Mouse (Mus musculus): ENCODE results near the gene AL732309.1. TPM values are rescaled to one million over a fixed set of nuclear protein-coding genes. Genes with fewer than 3 reads are reported as not detected.
A peak's percentile ranks its signal among the peaks of the same experiment; 100 is the strongest.

AL732309.1 gene
- polyA plus RNA-seq, 1 experiment from 2014 or later: 4.3 TPM

DNA sequence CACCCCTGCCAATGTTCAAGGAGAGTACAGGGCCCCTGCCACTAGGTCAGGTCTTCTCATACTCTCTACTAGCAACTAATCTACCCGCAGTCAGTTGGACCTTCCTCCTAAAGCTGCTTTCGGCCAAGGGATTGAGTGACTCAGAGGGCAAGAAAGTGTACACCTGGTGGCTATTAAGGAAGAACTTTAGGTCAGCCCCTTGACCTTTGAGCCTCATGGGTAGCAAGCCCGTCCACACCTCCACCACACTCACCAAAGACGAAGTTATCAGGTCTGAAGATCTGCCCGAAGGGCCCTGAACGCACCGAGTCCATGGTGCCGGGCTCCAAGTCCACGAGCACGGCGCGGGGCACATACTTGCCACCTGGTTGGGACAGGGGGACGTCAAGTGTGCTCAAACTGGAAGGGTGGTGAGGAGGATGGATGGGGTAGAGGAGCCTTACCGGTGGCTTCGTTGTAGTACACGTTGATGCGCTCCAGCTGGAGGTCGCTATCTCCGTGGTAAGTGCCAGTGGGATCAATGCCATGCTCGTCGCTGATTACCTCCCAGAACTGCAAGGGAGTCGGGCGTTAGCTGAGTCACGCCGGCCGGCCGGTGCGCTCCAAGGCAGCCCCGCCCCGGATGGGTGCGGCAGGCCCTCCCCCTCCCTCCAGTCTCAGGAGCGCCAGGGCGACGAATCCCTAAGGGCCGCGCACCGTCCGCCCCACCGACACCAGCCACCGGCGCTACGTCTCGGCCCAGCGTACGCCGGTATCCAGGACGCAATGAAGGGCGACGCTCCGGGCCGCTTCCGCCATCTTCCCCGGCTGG, 22.8 kb downstream of the AL732309.1 start:
- H3K4me1 ChIP-seq (replicated peaks): peaks cover 12% of the 10 kb centered on the region
- no peaks in the 10 kb centered on the region for H3K36me3 ChIP-seq
- H3K27me3 ChIP-seq (replicated peaks): no peaks in the 10 kb centered on the region
- peak overlapping the region; percentile 96 for H3K4me3 ChIP-seq (replicated peaks)
- WGBS: 2% methylated on average over 53 of the region's 53 CpGs
- peak; percentile 73 for ATAC-seq
- H3K9ac ChIP-seq: peak overlapping the region; percentile 91
- peak overlapping the region; percentile 98 for H3K27ac ChIP-seq
- no peaks in the 10 kb centered on the region for H3K9me3 ChIP-seq
- peak overlapping the region; percentile 79 for H3K4me2 ChIP-seq (replicated peaks)

DNA sequence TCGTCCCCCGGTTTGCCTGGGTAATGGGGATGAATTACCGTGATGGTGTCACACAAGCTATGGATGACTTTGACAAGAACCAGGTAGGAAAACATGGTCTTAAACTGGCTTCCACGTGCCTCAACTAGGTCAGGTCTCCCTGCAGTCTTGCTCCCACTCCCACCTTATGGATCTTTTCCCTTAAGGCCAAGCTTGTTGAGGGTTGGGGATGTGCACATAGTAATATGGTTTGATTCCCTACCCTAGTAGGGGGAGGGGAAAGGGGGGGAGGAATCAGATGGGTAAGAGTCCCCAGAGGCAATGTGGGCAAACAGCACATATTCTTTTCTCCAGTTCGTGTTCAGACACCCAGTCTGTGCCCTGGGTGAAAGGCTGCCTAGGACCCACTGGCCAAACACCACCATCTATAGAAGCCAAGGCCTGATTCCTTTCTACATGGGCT, 25.3 kb downstream of the AL732309.1 start:
- Histone ChIP-seq H3K9me3 (no peaks in the 10 kb centered on the region), H3K4me3 (replicated peaks) (no peak overlapping the region), H3K4me1 (replicated peaks) (peaks cover 11% of the 10 kb centered on the region), H3K36me3 (no peaks in the 10 kb centered on the region), H3K27ac (no peak overlapping the region), H3K9ac (no peak overlapping the region), H3K27me3 (replicated peaks) (no peaks in the 10 kb centered on the region), H3K4me2 (replicated peaks) (no peak overlapping the region)
- 74% methylated on average over 5 of the region's 5 CpGs for WGBS
- ATAC-seq: no peak

DNA sequence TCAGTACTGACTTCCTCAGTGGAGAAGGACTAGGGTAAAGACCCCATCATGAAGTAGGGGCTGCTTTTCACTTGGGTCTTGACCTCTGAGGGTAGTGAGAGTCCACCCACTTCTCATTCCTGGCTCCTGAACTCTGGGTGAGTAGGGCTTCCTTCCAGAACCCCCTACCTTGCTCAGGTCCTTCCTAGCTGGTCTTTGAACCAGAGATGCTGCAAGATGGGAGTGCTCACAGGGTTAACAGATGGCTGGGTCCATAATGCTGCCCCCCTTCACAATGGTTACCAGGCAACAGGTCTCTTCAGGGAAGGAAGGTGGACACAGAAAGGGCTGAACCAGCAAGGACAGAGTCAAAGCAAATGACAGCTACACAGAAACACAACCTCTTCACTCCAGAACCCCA, 28.2 kb downstream of the AL732309.1 start, which contains the start of gene Fam166a:
Gene Fam166a, plus strand, starts transcription at position 301 of the 400 bp plus-strand sequence.
- no peak within 1 kb of the TSS for H3K4me3 ChIP-seq (replicated peaks)

DNA sequence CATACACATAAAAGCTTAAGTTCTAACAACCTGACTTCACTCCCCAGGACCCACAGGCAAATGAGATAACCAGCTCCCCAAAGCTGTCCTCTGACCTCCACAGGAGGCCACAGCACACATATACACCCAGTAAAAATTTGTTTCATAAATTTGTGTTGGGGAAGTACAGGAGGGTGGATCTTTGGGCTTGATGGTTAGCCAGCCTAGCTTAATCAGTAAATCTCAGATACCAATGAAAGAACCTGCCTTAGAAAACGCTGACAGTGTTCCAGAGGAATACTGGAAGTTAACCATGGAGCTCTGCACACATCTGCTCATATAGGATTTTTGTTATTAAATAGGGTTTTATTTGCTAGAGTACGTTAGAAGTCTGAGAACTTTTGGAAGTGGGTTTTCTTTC, 29.0 kb downstream of the AL732309.1 start:
- Histone ChIP-seq H3K27ac (no peak overlapping the region), H3K9me3 (no peaks in the 10 kb centered on the region), H3K4me1 (replicated peaks) (0 out of 2 replicates have a peak, but pooled peaks cover 11% of the 10 kb centered on the region), H3K4me2 (replicated peaks) (no peak overlapping the region), H3K27me3 (replicated peaks) (no peaks in the 10 kb centered on the region), H3K36me3 (no peaks in the 10 kb centered on the region), H3K9ac (no peak overlapping the region), H3K4me3 (replicated peaks) (no peak overlapping the region)
- 55% methylated on average over 2 of the region's 2 CpGs for whole genome bisulfite sequencing
- no peak for ATAC-seq

More for the DNA sequence above, 28.2 kb downstream of the AL732309.1 start, which contains the start of gene Fam166a:
- no peaks in the 10 kb centered on the region for H3K27me3 ChIP-seq (replicated peaks)
- no peak for ATAC-seq
- no peak within 1 kb of the TSS for H3K4me2 ChIP-seq (replicated peaks)
- no peak within 1 kb of the TSS for H3K9ac ChIP-seq
- peaks cover 13% of the 10 kb centered on the region; the same call in 1 of the 2 replicates for H3K4me1 ChIP-seq (replicated peaks)
- no peaks in the 10 kb centered on the region for H3K36me3 ChIP-seq
- no peaks in the 10 kb centered on the region for H3K9me3 ChIP-seq
- no peak within 1 kb of the TSS for H3K27ac ChIP-seq

DNA sequence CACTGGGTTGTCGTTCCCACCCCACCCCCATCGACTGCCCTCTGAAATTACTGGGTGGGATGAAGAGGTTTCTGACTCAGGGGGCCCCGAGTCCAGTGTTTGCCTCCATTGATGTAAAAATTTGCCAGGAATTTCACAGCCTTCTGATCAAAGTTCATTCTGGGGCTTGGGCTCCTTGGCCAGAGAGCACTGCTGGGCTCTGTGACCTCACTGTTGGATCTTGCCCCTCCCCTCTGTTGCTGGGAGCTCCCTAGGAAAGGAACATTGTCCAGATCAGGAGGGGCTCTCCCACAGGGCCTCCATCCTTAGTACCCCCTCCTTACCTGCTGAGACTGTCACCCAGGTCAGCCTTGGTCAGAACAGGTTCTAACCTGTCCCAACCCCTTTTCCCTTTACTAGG, 32.2 kb downstream of the AL732309.1 start, which contains the start of gene Stpg3:
Gene Stpg3, minus strand, starts transcription at position 194 of the 400 bp plus-strand sequence.
- H3K4me2 ChIP-seq (replicated peaks): no peak within 1 kb of the TSS
- H3K4me3 ChIP-seq (replicated peaks): no peak within 1 kb of the TSS
- H3K4me1 ChIP-seq (replicated peaks): peaks cover 18% of the 10 kb centered on the region
- no peaks in the 10 kb centered on the region for H3K27me3 ChIP-seq (replicated peaks)
- no peaks in the 10 kb centered on the region for H3K9me3 ChIP-seq
- WGBS: 63% methylated on average over 3 of the region's 3 CpGs
- no peak within 1 kb of the TSS for H3K9ac ChIP-seq
- no peak for ATAC-seq
- no peaks in the 10 kb centered on the region for H3K36me3 ChIP-seq
- H3K27ac ChIP-seq: no peak within 1 kb of the TSS

DNA sequence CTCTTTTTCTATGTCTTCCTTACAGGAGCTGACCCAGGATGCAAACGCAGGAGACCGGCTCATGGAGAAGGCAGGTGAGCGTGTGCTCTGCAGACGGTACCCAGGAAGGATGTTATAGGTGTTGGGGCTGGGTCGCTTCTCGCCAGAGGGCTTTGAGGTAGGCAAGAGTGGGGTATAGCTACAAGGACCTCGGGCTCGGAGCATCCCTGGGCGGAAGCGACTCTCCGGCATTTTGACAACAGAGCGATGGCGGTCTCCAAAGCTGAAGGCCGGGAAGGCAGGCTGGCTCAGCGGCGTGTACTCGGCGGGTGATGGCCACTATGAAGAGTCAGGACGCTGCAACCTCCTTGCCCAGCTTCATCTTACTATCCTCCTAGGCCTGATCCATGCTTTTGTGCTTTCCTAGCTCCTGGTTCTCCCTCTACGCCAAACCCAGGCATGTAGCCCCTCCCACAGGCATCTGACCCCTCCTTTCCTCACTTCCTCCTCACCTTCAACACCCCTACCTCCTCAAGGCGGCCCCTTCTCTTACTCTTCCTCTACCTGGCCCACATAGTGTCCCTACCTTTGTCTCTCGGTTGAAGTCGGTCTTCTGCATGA, 33.3 kb downstream of the AL732309.1 start:
- Histone ChIP-seq H3K9ac (no peak overlapping the region), H3K9me3 (no peaks in the 10 kb centered on the region), H3K27me3 (replicated peaks) (no peaks in the 10 kb centered on the region), H3K27ac (no peak overlapping the region), H3K4me1 (replicated peaks) (peaks cover 18% of the 10 kb centered on the region), H3K4me2 (replicated peaks) (no peak overlapping the region), H3K36me3 (no peaks in the 10 kb centered on the region), H3K4me3 (replicated peaks) (no peak overlapping the region)
- no peak for ATAC-seq
- WGBS: 68% methylated on average over 23 of the region's 23 CpGs

DNA sequence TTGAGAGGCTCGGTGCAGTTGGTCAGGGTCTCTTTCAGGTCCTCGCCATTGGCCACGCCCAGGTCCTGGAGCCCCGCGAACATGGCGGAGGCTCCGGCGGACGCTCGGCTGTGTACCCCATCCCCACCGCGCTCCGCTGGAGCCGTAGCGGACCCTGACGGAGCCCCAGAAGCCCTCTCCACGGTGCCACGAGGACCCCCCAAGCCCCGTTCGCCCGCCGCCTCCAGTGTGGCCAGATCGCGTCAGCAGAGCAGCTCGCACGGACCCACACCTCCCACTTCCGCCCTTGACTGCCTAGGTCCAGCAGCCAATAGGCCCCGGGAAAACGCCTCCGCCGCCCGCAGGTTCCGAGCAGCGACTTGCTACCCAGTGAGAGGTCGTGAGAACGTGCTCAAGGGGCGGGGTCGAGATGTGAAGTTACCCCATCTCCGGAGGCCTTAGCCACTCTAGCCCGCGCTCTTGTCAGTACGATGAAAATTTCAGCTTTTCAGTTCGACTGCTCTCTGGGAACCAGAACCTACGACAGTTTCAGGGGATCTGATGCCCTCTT, 35.5 kb downstream of the AL732309.1 start, which contains the start of gene Nelfb:
Gene Nelfb, minus strand, starts transcription at position 369 of the 550 bp plus-strand sequence.
- under 1% methylated on average over 44 of the region's 44 CpGs for WGBS
- peaks cover 12% of the 10 kb centered on the region for H3K36me3 ChIP-seq
- peak; percentile 94 for ATAC-seq
- peaks cover 18% of the 10 kb centered on the region for H3K4me1 ChIP-seq (replicated peaks)
- peak within 1 kb of the TSS; percentile 95 for H3K27ac ChIP-seq
- H3K9me3 ChIP-seq: no peaks in the 10 kb centered on the region
- H3K4me3 ChIP-seq (replicated peaks): peak within 1 kb of the TSS; percentile 92
- H3K4me2 ChIP-seq (replicated peaks): peak within 1 kb of the TSS; percentile 77
- peak within 1 kb of the TSS; percentile 91 for H3K9ac ChIP-seq
- no peaks in the 10 kb centered on the region for H3K27me3 ChIP-seq (replicated peaks)

DNA sequence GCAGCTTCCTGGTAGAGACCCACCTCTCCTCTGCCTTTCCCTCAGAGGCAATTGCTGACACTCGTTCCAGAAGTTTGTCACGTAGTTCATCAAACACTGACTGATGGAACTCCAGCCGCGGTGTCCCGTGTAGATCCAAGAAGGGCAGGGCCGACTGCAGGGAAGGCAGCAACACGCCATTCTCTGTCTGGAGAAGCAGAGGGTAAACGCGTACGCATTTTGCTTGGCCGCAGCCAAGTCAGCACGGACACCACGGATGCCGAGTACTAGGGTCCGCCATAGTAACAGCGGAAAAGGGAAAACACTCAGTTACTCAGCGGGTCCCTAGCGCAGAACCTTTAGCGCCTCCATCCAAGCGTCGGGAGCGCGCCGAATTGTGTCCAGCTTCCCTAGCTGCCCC, 36.0 kb downstream of the AL732309.1 start:
- H3K4me1 ChIP-seq (replicated peaks): peaks cover 18% of the 10 kb centered on the region
- peaks cover 17% of the 10 kb centered on the region for H3K36me3 ChIP-seq
- no peaks in the 10 kb centered on the region for H3K27me3 ChIP-seq (replicated peaks)
- H3K9ac ChIP-seq: peak overlapping the region; percentile 91
- peak overlapping the region; percentile 77 for H3K4me2 ChIP-seq (replicated peaks)
- H3K4me3 ChIP-seq (replicated peaks): peak overlapping the region; percentile 92
- under 1% methylated on average over 24 of the region's 24 CpGs for WGBS
- peak overlapping the region; percentile 95 for H3K27ac ChIP-seq
- ATAC-seq: peak; percentile 46
- no peaks in the 10 kb centered on the region for H3K9me3 ChIP-seq

DNA sequence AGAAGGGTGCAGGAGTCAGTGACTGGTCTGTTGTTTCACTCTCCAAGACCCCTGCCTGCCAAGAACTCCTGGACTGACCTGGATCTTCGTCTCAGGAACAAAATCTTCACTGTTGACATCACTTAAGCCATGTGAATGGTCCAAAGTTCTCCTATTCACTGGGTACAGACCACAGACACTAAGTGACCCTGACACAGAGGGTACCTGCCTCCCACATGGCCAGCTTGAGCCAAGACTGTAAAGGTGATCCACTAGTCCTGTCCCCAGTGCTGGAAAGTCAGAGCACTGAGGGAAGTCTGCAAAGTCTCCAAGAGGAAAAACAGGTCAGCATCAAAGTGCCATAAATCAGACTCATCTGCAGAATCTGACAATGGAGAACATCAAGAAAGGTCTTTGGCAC, 39.1 kb downstream of the AL732309.1 start:
- peaks cover 40% of the 10 kb centered on the region for H3K36me3 ChIP-seq
- H3K4me2 ChIP-seq (replicated peaks): no peak overlapping the region
- ATAC-seq: no peak
- H3K9ac ChIP-seq: no peak overlapping the region
- no peak overlapping the region for H3K27ac ChIP-seq
- H3K9me3 ChIP-seq: no peaks in the 10 kb centered on the region
- H3K4me1 ChIP-seq (replicated peaks): peaks cover 9% of the 10 kb centered on the region
- no peak overlapping the region for H3K4me3 ChIP-seq (replicated peaks)
- WGBS: 87% methylated on average over 1 of the region's 1 CpGs
- no peaks in the 10 kb centered on the region for H3K27me3 ChIP-seq (replicated peaks)

DNA sequence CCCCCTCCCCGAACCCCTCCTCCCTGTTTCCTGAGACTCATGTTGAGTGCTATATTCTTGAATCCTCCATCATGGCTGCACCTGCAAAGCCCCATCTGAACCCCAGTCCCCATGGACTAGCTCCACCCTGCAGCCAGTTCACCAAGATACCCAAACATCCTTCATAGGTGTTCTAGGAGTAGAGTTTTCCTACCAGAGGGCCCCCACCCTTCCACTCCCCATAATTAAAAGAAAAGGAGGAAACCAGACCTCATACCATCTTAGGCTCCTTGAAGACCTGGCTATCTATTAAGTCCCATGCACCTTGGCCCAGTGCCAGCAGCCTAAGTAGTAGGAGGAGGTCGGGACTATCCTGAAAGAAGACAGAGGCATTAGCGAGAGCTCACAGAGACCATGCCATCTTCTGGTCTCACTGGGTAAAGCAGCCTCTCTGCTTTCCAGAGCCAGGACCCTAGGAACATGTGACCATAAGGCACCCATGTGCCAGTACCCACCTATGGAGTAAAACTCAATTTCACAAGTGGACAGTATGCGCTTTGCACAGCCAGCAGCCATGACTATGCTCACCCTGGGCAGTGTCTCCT, 42.9 kb downstream of the AL732309.1 start:
- Histone ChIP-seq H3K36me3 (peaks cover 64% of the 10 kb centered on the region), H3K4me1 (replicated peaks) (no peaks in the 10 kb centered on the region; the same call in none of the 2 replicates), H3K4me3 (replicated peaks) (no peak overlapping the region), H3K27ac (no peak overlapping the region), H3K4me2 (replicated peaks) (no peak overlapping the region), H3K9me3 (no peaks in the 10 kb centered on the region), H3K9ac (no peak overlapping the region), H3K27me3 (replicated peaks) (no peaks in the 10 kb centered on the region)
- ATAC-seq: 0 out of 2 replicates have a peak, but pooled peaks have one; percentile 30
- 53% methylated on average over 4 of the region's 4 CpGs for WGBS

DNA sequence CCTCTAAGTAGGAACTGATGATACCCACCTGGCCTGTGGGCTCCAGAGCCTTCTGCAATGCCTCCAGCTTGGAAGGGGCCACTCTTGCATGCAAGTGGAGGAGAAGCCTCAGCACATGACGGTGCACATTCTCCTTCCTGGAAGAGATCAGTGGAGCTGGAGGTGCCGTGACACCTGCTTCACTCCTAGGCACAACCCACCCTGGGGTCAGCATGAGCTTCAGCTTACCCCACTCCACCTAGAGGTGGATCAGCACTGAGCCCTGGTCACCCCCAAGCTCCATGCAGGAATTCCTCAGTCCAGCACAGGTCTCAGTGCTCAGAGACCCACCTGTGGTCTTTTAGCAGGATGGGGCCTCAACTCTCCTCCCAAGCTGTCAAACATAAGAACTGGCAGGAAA, 46.0 kb downstream of the AL732309.1 start:
- no peak for ATAC-seq

DNA sequence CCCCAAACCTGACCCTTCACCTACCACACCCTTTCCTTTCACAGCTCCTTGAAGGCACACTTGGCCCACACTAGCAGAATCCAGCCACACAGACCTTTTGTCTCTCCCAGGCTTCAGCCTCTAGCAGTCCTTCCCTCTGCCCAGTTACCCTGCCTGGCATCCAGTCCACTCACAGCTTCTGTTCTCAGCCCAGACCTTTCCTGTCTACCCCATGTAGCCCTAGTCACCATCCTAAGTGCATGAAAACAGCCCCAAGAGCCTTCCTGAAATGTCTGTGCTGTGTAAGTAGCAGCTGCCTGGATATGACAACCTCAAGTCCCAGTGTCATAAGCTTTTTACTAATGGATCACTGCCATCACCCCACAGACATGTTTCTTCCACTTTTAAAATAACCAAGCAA, 48.7 kb downstream of the AL732309.1 start:
- Histone ChIP-seq H3K4me3 (replicated peaks) (no peak overlapping the region), H3K4me1 (replicated peaks) (peaks cover 28% of the 10 kb centered on the region), H3K9ac (no peak overlapping the region), H3K9me3 (no peaks in the 10 kb centered on the region), H3K4me2 (replicated peaks) (no peak overlapping the region), H3K27ac (peak overlapping the region; percentile 6; the same call in 1 of the 2 replicates), H3K36me3 (peaks cover 27% of the 10 kb centered on the region), H3K27me3 (replicated peaks) (0 out of 2 replicates have a peak, but pooled peaks cover 4% of the 10 kb centered on the region)
- no peak for ATAC-seq

More for the DNA sequence above, 46.0 kb downstream of the AL732309.1 start:
- Histone ChIP-seq H3K4me2 (replicated peaks) (no peak overlapping the region), H3K9ac (no peak overlapping the region), H3K27ac (no peak overlapping the region), H3K36me3 (peaks cover 46% of the 10 kb centered on the region), H3K27me3 (replicated peaks) (no peaks in the 10 kb centered on the region), H3K9me3 (no peaks in the 10 kb centered on the region), H3K4me1 (replicated peaks) (peaks cover 5% of the 10 kb centered on the region), H3K4me3 (replicated peaks) (no peak overlapping the region)
- 96% methylated on average over 2 of the region's 2 CpGs for WGBS
